Comparison of ENCODE assay signal across 16 mouse cellular contexts in the genomic region with DNA sequence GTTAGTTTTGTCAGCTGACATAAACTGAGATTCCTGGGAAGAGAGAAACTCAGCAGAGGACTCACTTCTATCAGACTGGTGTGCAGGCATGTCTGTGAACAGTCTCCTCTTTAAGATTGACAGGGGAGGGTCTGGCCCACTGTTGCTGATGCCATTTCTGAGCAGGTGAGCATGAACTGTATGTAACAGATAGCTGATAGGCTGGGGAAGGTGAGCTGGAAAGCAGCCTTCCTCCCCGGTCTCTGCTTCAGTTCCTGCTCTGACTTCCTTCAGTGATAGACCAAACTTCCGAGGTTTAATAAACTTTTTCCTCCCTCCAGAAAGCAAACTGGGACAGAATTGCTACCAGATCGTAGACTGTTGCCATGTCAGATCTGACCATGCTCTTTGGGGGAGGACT.
"Had no signal": no experiment of that assay in that cellular context is flagged by ENCODE, and none has a peak within 500 bp of the region (broad histone marks: within the 10 kb centered on the region; RNA-seq: fewer than 3 reads in every experiment).

No protein-coding gene starts in this region.

- H3K4me2 ChIP-seq: neural tube, embryonic 13.5 days; neural tube, embryonic 15.5 days; stomach, embryonic 15.5 days had no signal

- H3K4me3 ChIP-seq: neural tube, embryonic 13.5 days; neural tube, embryonic 15.5 days; stomach, embryonic 15.5 days had no signal

- H3K9ac ChIP-seq: neural tube, embryonic 13.5 days; neural tube, embryonic 15.5 days; stomach, embryonic 15.5 days had no signal

- H3K9me3 ChIP-seq: neural tube, embryonic 13.5 days; neural tube, embryonic 15.5 days; stomach, embryonic 15.5 days had no signal

- H3K27ac ChIP-seq: neural tube, embryonic 13.5 days; neural tube, embryonic 15.5 days; stomach, embryonic 15.5 days; stomach, postnatal 0 days had no signal

- DNase-seq: retina, postnatal 1 day; right cerebral cortex, adult 18-20 months; right cerebral cortex, postnatal 14 days; right cerebral cortex, postnatal 25 days; right cerebral cortex, postnatal 4 days; spleen, adult 18-20 months; thymus, adult 18-20 months; thymus, adult 2 months; thymus, postnatal 14 days; thymus, postnatal 25 days; thymus, postnatal 36 days; thymus, postnatal 4 days had no signal

- H3K4me1 ChIP-seq: neural tube, embryonic 13.5 days; neural tube, embryonic 15.5 days; stomach, embryonic 15.5 days had no signal

- H3K27me3 ChIP-seq: neural tube, embryonic 13.5 days; neural tube, embryonic 15.5 days; stomach, embryonic 15.5 days had no signal

- H3K36me3 ChIP-seq: neural tube, embryonic 13.5 days; neural tube, embryonic 15.5 days; stomach, embryonic 15.5 days had no signal
